Mouse (Mus musculus) liver, adult 2 months (tissue): ENCODE measurements at regions not wholly inside any gene's neighbourhood (a gene's known extent, or its start where the extent isn't known, plus 50 kb on each side); places are given as distances from the start of the nearest gene placed in this dataset.

Source experiments
- CTCF ChIP-seq: fragments of 200-500 bp; IDR thresholded peaks from 2 replicates; pipeline ENCODE4 v1.5.1; 2011; ENCODE audit warnings: low read depth, low read length, control low read depth
- POLR2A ChIP-seq: fragments of 200-500 bp; IDR thresholded peaks from 2 replicates; pipeline ENCODE4 v1.6.1; 2011; ENCODE audit warnings: low read length, control low read depth; ENCODE audit not compliant: insufficient read depth; ENCODE audit errors: extremely low read depth

GRCm38 (mm10) chr15:64576891-64577535 is 240.5 kb upstream of the Gm21798 start:
- no peak for TF ChIP-seq CTCF
- TF ChIP-seq POLR2A, result no peak
